Mouse (Mus musculus): ENCODE measurements around the gene Tgoln1.

GRCm38 (mm10) chr6:72615151-72615550 lies 1.6 kb downstream of the Tgoln1 start:
- no peak for TF ChIP-seq CTCF (IDR thresholded peaks at IDR 0.05; ENCODE audit: low read depth)
- TF ChIP-seq EP300 (IDR thresholded peaks at IDR 0.05; ENCODE audit: low read depth) = no peak

Data from liver, postnatal 0 days (tissue).